Mouse (Mus musculus): ENCODE results near the gene Shisa7.

Shisa7 gene

DNA sequence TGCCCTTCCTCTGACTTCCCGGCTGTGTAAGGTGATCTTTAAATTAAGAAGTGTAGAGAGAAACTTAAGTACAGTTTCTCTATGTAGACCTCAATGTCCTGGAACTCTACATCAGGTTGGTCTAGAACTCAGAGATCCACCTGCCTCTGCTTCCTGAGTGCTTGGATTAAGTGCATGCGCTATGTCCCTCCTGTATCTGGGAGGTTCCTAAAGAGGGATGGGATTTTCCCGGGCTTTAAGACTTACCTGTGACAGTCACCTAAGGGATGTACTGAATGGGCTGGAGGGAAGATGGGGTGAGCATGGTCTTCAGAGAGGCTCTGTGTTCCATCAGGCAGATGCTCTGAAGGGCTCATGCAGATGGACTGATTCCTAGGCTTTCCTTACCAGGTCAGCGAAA lies 50.8 kb downstream of the Shisa7 start:
- no peak for DNase-seq

DNA sequence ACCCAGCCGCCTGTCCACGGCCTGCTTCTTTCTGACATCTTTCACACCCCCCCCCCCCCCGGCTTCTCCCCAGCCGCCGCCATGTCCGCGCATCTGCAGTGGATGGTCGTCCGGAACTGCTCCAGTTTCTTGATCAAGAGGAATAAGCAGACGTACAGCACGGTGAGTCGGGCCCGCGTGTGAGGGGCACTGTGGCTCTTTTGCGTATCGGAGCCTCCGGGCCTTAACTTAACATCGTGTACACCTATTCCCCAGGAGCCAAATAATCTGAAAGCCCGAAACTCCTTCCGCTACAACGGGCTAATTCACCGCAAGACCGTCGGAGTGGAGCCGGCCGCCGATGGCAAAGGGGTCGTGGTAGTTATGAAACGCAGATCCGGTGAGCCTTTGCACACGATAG lies 51.2 kb downstream of the Shisa7 start:
- peak; percentile 52 for DNase-seq

- peak; percentile 95 for DNase-seq
These were observed 52.0 kb downstream of the Shisa7 start, which contains the start of gene Rpl28 for GRCm38 (mm10) chr7:4792278-4793212. Rpl28 (plus strand) TSS chr7:4792874.

DNA sequence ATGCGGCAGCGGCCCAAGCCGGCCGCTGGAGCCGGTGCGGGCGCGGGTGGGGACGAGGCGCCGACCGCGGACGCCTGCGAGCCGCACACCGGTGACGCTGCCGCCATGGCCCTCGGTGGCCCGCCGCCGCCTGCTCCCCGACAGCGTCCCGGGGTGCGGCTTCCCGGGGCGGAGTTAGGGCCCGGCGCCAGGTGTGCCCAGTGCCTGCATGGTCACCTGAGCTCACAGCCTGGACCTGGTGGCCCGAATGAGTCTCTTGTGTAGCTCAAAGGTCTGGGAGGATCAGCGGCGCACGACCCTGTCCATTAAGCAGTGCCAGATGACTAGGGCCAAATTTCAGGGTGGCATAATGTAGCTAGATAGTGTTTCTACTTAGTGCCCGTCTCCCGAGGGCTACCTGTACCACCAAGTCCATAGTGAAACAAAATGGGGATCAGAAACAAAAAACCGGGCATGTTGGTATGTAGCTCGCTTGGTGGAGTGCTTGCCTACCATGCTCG lies 55.0 kb downstream of the Shisa7 start, which contains the start of gene Tmem238:
Gene Tmem238, minus strand, starts transcription at position 221 of the 500 bp plus-strand sequence.
- peak; percentile 82 for DNase-seq

DNA sequence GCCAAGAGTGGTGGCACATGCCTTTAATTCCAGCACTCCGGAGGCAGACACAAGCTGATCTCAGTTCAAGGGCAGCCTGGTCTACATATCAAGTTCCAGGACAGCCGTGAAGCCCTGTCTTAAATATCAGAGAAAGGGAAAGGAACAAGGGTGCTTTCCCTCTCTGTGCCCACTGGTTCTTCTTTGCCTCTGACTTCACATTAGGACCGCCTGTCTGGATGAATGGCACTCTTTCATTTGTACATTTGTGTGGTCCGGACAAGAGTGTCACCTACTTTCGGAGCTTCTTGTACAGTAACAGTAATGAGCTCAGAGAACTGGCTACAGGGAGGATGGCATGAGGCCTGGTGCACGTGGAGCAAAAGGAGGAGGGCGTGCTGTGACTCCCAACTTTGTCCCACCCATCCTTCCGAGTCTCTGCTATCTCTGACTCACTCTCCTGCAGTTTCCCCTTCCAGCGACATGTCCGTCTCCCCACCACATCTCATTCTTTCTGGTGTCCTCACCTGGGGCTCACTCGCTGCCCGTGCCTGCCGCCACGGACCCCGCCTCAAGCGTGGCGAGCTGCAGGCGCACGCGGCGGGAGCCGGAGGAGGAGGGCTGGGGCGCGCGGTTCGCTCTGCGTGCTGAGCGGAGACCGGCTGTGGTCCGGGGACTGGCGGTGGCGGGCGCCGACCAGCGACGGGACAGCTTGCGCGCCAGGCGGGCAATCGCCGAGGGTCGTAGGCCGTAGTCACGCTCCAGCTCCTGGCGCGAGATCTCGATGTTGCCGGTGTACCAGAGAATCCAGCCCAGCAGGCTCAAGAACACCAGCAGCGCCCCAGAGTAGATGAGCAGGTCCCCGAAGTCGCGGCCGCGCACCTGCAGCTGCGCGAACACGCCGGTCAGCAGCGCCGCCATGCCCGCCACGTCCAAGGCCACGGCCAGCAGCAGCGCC lies 55.7 kb downstream of the Shisa7 start:
- DNase-seq = no peak

DNA sequence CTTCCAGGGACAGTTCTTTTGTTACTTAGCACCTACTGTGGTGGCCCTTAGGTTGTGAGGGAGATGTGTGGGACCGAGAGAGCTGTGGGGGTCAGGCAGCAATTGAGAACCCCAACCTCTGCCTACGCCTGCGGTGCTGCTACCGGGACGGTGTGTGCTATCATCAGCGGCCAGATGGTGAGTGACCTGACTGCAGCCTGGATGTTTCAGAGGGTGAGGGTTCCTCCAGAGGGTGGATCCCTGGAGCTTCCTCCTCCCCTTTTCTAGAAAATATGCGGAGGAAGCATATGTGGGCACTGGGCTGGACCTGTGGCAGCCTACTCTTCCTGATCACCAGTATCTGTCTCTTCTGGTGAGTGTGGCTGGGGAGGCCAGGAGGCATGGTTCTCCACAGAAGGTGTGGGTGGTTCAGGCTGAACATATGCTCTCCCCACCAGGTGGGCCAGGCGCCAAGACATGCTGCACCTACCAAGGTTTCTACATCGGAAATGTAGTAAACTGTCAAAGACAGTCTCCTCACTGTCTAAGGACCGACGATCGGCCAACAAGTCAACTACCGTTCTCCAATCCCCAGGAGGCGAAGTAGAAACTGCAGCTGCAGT lies 60.7 kb downstream of the Shisa7 start:
- peak; percentile 85 for DNase-seq

- DNase-seq = no peak
These were observed 61.7 kb downstream of the Shisa7 start, which contains the start of the genes Il11 and Tmem190 for GRCm38 (mm10) chr7:4782759-4783158. Il11 (minus strand) TSS chr7:4782859. Tmem190 (plus strand) TSS chr7:4782937.

DNA sequence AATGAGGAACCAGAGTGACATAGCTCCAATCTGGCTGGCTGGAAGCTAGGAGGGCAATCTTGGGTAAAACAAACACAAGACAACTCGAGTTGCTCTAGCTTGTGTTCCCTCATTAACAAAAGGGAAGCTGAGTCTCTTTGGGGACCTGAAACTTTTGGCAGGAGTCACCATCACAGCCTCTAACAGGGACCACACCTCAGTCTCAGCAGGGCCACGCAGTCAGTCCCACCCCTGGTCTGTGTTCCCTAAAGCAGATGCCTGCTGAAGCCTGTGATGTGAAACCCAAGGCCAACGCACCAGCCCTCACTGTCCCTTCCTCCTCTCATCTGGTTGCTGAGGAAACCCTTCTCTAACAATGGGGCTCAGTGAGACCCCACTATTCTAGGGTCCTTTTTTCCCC lies 62.4 kb downstream of the Shisa7 start:
- no peak for DNase-seq

GRCm38 (mm10) chr7:4779921-4780320 lies 64.6 kb downstream of the Shisa7 start:
- no peak for DNase-seq

GRCm38 (mm10) chr7:4777851-4778637 lies 66.5 kb downstream of the Shisa7 start:
- no peak for DNase-seq

GRCm38 (mm10) chr7:4776861-4777830 lies 67.3 kb downstream of the Shisa7 start:
- peak; percentile 17 for DNase-seq

- DNase-seq = no peak
These were observed 68.4 kb downstream of the Shisa7 start for GRCm38 (mm10) chr7:4776131-4776530.

Data from cerebellum, adult 9-11 months (tissue).